Comparison of ENCODE assay signal across 30 mouse cellular contexts in genomic region chr10:21548871-21549505, GRCm38 (mm10). TPM values are rescaled to one million over a fixed set of nuclear protein-coding genes. Genes with fewer than 3 reads are reported as not detected.
A peak's percentile ranks its signal among the peaks of the same experiment; 100 is the strongest.
DNase-seq lines count a peak whose midpoint lies in the region; ATAC-seq and TF ChIP-seq lines count a peak whose summit lies in the region.
"Had no signal": no experiment of that assay in that cellular context is flagged by ENCODE, and none has a peak within 500 bp of the region (broad histone marks: within the 10 kb centered on the region; RNA-seq: fewer than 3 reads in every experiment).

No protein-coding gene starts in this region.

- peak; percentile 14 to 15 for DNase-seq in heart, postnatal 10 days
- DNase-seq in heart, adult 8-10 months (ENCODE audit: low spot score): no peak
- DNase-seq in lung, embryonic 14.5 days: peak; percentile 23
- no peak for DNase-seq in lung, postnatal 0 days (ENCODE audit: low spot score)
- DNase-seq in forelimb bud, embryonic 11.5 days (ENCODE audit: low read depth, low spot score): peak; percentile 61
- no peak for DNase-seq in gastrocnemius, adult 2 months
- DNase-seq: adrenal gland, adult 8-10 months; adrenal gland, postnatal 36 days; cerebellum, adult 18-20 months; cerebellum, adult 9-10 months; cerebellum, postnatal 14 days; gastrocnemius, postnatal 25 days; heart, postnatal 36 days had no signal

- no peaks in the 10 kb centered on the region for H3K9me3 ChIP-seq in lung, embryonic 14.5 days (ENCODE audit: low read depth, low read length)
- no peaks in the 10 kb centered on the region for H3K9me3 ChIP-seq in lung, postnatal 0 days (ENCODE audit: low read length)
- H3K9me3 ChIP-seq: forebrain, embryonic 10.5 days; forebrain, embryonic 13.5 days; hindbrain, embryonic 10.5 days; hindbrain, embryonic 13.5 days; intestine, embryonic 15.5 days had no signal

- no peaks in the 10 kb centered on the region for H3K36me3 ChIP-seq in lung, embryonic 14.5 days (ENCODE audit: insufficient read depth)
- H3K36me3 ChIP-seq in lung, postnatal 0 days (ENCODE audit: insufficient read depth, low read length): no peaks in the 10 kb centered on the region
- H3K36me3 ChIP-seq: forebrain, embryonic 10.5 days; hindbrain, embryonic 10.5 days; hindbrain, embryonic 13.5 days; intestine, embryonic 15.5 days had no signal

- no peak overlapping the region for H3K4me3 ChIP-seq in lung, embryonic 14.5 days (ENCODE audit: low read depth, low read length)
- H3K4me3 ChIP-seq in lung, postnatal 0 days (ENCODE audit: low read depth, low read length): no peak overlapping the region
- no peak overlapping the region for H3K4me3 ChIP-seq in gastrocnemius, adult 2 months
- H3K4me3 ChIP-seq: forebrain, embryonic 10.5 days; forebrain, embryonic 13.5 days; hindbrain, embryonic 10.5 days; hindbrain, embryonic 13.5 days; intestine, embryonic 15.5 days had no signal

- no peak overlapping the region for H3K27ac ChIP-seq in lung, embryonic 14.5 days (ENCODE audit: low read depth)
- no peak overlapping the region for H3K27ac ChIP-seq in lung, postnatal 0 days (ENCODE audit: low read length)
- no peak overlapping the region for H3K27ac ChIP-seq in gastrocnemius, adult 2 months
- H3K27ac ChIP-seq: forebrain, embryonic 10.5 days; forebrain, embryonic 13.5 days; hindbrain, embryonic 10.5 days; hindbrain, embryonic 13.5 days; intestine, embryonic 15.5 days had no signal

- TF ChIP-seq CTCF in lung, embryonic 14.5 days (IDR thresholded peaks at IDR 0.05; ENCODE audit: low read depth): no peak
- TF ChIP-seq CTCF in lung, postnatal 0 days (IDR thresholded peaks at IDR 0.05): no peak
- TF ChIP-seq CTCF in gastrocnemius, adult 2 months (IDR thresholded peaks at IDR 0.05): no peak

- no peak overlapping the region for H3K4me2 ChIP-seq in lung, embryonic 14.5 days
- H3K4me2 ChIP-seq in lung, postnatal 0 days (replicated peaks; ENCODE audit: low read depth, low read length): no peak overlapping the region
- H3K4me2 ChIP-seq: forebrain, embryonic 13.5 days; heart, embryonic 11.5 days; hindbrain, embryonic 13.5 days; intestine, embryonic 15.5 days had no signal

- TF ChIP-seq EP300 in lung, postnatal 0 days (IDR thresholded peaks at IDR 0.05): no peak

- no peaks in the 10 kb centered on the region for H3K27me3 ChIP-seq in lung, embryonic 14.5 days (ENCODE audit: insufficient read depth, low read length)
- no peaks in the 10 kb centered on the region for H3K27me3 ChIP-seq in lung, postnatal 0 days (replicated peaks; ENCODE audit: insufficient read depth, low read length)
- H3K27me3 ChIP-seq: forebrain, embryonic 13.5 days; hindbrain, embryonic 13.5 days; intestine, embryonic 15.5 days had no signal

- intact Hi-C loops in heart, postnatal 10 days (cut with DNase I): loop anchor here (5.0 kb wide), 3 partner anchors 82 to 443 kb away; no protein-coding TSS in a partner anchor
- intact Hi-C loops in gastrocnemius, adult 2 months (cut with DNase I): no loop called here

- 59% methylated on average over 9 of the region's 9 CpGs for WGBS in lung, embryonic 14.5 days
- 54% methylated on average over 9 of the region's 9 CpGs for WGBS in lung, postnatal 0 days

- no peaks in the 10 kb centered on the region for H3K4me1 ChIP-seq in lung, embryonic 14.5 days (ENCODE audit: insufficient read depth)
- H3K4me1 ChIP-seq in lung, postnatal 0 days (ENCODE audit: insufficient read depth, low read depth, low read length): no peaks in the 10 kb centered on the region; the same call in 1 of the 2 replicates
- H3K4me1 ChIP-seq: hindbrain, embryonic 13.5 days; intestine, embryonic 15.5 days had no signal

- H3K9ac ChIP-seq in lung, embryonic 14.5 days: no peak overlapping the region
- H3K9ac ChIP-seq in lung, postnatal 0 days (replicated peaks; ENCODE audit: low read depth): no peak overlapping the region
- H3K9ac ChIP-seq: forebrain, embryonic 13.5 days; hindbrain, embryonic 13.5 days; intestine, embryonic 15.5 days had no signal

- no peak for ATAC-seq in lung, embryonic 14.5 days (ENCODE audit: insufficient read depth)
- ATAC-seq in lung, postnatal 0 days: no peak; the same call in 1 of the 2 replicates
- ATAC-seq: activated CD4-positive, CD25-positive, alpha-beta regulatory T cell, adult 4 months; CD4-positive, CD25-positive, alpha-beta regulatory T cell, adult 4 months; forebrain, embryonic 13.5 days; forebrain, embryonic 16.5 days; hindbrain, embryonic 16.5 days; intestine, embryonic 15.5 days had no signal

RNA-seq across cellular contexts. Expression of gene 1700020N01Rik, which starts 44.0 kb away (rescaled TPM):
- total RNA-seq in heart, postnatal 10 days (2021): not detected
- total RNA-seq in heart, adult 8-10 months (2022): not detected
- polyA plus RNA-seq in lung, embryonic 14.5 days (2014; fragmentation: Nextera tagmentation; extraction: Ambion mirVana): not detected in 2 replicates
- 0.11 and 0.21 TPM in 2 replicates for polyA plus RNA-seq in lung, postnatal 0 days (2015; fragmentation: Nextera tagmentation; extraction: Ambion mirVana)
- total RNA-seq in gastrocnemius, adult 2 months (2021): not detected
- total RNA-seq: adrenal gland, adult 8-10 months; adrenal gland, postnatal 36 days; gastrocnemius, adult 8-10 months; gastrocnemius, postnatal 25 days; heart, postnatal 36 days; MEL had no signal
- polyA plus RNA-seq: activated CD4-positive, CD25-positive, alpha-beta regulatory T cell, adult 4 months; C2C12; CD4-positive, CD25-positive, alpha-beta regulatory T cell, adult 4 months; embryonic facial prominence, embryonic 11.5 days; embryonic facial prominence, embryonic 14.5 days; forebrain, embryonic 10.5 days; forebrain, embryonic 13.5 days; forebrain, embryonic 16.5 days; gonadal fat pad, adult 2 months; heart, postnatal 0 days; hindbrain, embryonic 10.5 days; hindbrain, embryonic 13.5 days; hindbrain, embryonic 16.5 days; intestine, embryonic 15.5 days had no signal

Comparison
In these comparisons a context has a peak if more than half of its experiments do, and no peak if none do; other contexts are left out.
1. DNase-seq: peak in heart, postnatal 10 days (2 of 2), lung, embryonic 14.5 days (single experiment) and forelimb bud, embryonic 11.5 days (single experiment); none in heart, adult 8-10 months (single experiment), lung, postnatal 0 days (single experiment) and gastrocnemius, adult 2 months (single experiment).